Mouse (Mus musculus) MEL (cell line): ENCODE measurements at regions not wholly inside any gene's neighbourhood (a gene's known extent, or its start where the extent isn't known, plus 50 kb on each side); places are given as distances from the start of the nearest gene placed in this dataset.

Experiments used
- DNase-seq: peaks from one replicate; pipeline ENCODE4 v3.0.0; 2011; ENCODE audit warnings: low read depth, low spot score
- H3K27ac ChIP-seq: 2 replicates; pipeline ENCODE4 v1.5.1; 2012; ENCODE audit warnings: low read depth, mild to moderate bottlenecking, control low read depth, low read length, moderate library complexity; ENCODE audit not compliant: control insufficient read depth
- H3K27me3 ChIP-seq, 2 experiments: fragments of 150-350 bp in 1 of 2; sonication (generic) in 1 of 2; 2 replicates each; pipeline ENCODE4 v1.6.1; 2012; ENCODE audit warnings: low read length in 2 of 2, mild to moderate bottlenecking in 2 of 2, improper control_type of control experiment in 1 of 2, moderate library complexity in 1 of 2; ENCODE audit not compliant: insufficient read depth in 2 of 2, control insufficient read depth in 1 of 2
- H3K36me3 ChIP-seq, 2 experiments: 2 replicates each; pipeline ENCODE4 v1.6.1; 2012 to 2014; ENCODE audit warnings: low read length in 2 of 2, improper control_type of control experiment in 1 of 2, inconsistent platforms in 1 of 2, mild to moderate bottlenecking in 1 of 2; ENCODE audit not compliant: insufficient read depth in 2 of 2, control insufficient read depth in 1 of 2
- H3K4me1 ChIP-seq, 2 experiments: fragments of 150-350 bp in 1 of 2; sonication (generic) in 1 of 2; 2 replicates each; pipeline ENCODE4 v1.6.1; 2012; ENCODE audit warnings: low read length in 2 of 2, improper control_type of control experiment in 1 of 2, mild to moderate bottlenecking in 1 of 2; ENCODE audit not compliant: insufficient read depth in 2 of 2, control insufficient read depth in 1 of 2
- H3K4me3 ChIP-seq, 2 experiments: fragments of 150-350 bp in 1 of 2; sonication (generic) in 1 of 2; 2 replicates each; pipeline ENCODE4 v1.5.1; 2012; ENCODE audit warnings: low read depth in 2 of 2, low read length in 2 of 2, mild to moderate bottlenecking in 2 of 2, moderate library complexity in 2 of 2, control low read depth in 1 of 2, improper control_type of control experiment in 1 of 2; ENCODE audit not compliant: control insufficient read depth in 1 of 2, insufficient read depth in 1 of 2
- H3K79me2 ChIP-seq: 2 replicates; pipeline ENCODE4 v1.6.1; 2012; ENCODE audit warnings: mild to moderate bottlenecking, low read length, moderate library complexity; ENCODE audit not compliant: control insufficient read depth, poor library complexity, insufficient read depth
- H3K9ac ChIP-seq: 2 replicates; pipeline ENCODE4 v1.6.1; 2012; ENCODE audit warnings: low read depth, mild to moderate bottlenecking, control low read depth, low read length, moderate library complexity; ENCODE audit not compliant: control insufficient read depth, poor library complexity, severe bottlenecking
- H3K9me3 ChIP-seq: fragments of 150-350 bp; sonication (generic); replicated peaks from 2 replicates; pipeline ENCODE4 v1.6.1; 2012; ENCODE audit warnings: mild to moderate bottlenecking, low read length, improper control_type of control experiment, moderate library complexity; ENCODE audit not compliant: insufficient read depth
- BHLHE40 ChIP-seq: IDR thresholded peaks from 2 replicates; pipeline ENCODE4 v1.6.1; 2012; ENCODE audit warnings: low read depth, mild to moderate bottlenecking, inconsistent platforms, low read length, improper control_type of control experiment, borderline replicate concordance
- CTCF ChIP-seq, 3 experiments: IDR thresholded peaks in 2 of 3; conservative IDR thresholded peaks in 1 of 3; 2 replicates each; pipeline ENCODE4 v1.5.1; 2011 to 2012; ENCODE audit warnings: low read length in 3 of 3, low read depth in 2 of 3, mild to moderate bottlenecking in 2 of 3, improper control_type of control experiment in 1 of 3, inconsistent platforms in 1 of 3, mixed read lengths in 1 of 3, moderate library complexity in 1 of 3; ENCODE audit not compliant: control insufficient read depth in 1 of 3, insufficient read depth in 1 of 3, poor library complexity in 1 of 3, severe bottlenecking in 1 of 3
- E2F4 ChIP-seq: IDR thresholded peaks from 2 replicates; pipeline ENCODE4 v1.6.1; 2011; ENCODE audit warnings: low read depth, low read length, improper control_type of control experiment, borderline replicate concordance
- ELF1 ChIP-seq: IDR thresholded peaks from 2 replicates; pipeline ENCODE4 v1.6.1; 2014; ENCODE audit warnings: low read depth, mild to moderate bottlenecking, inconsistent platforms, low read length, improper control_type of control experiment, moderate library complexity
- ETS1 ChIP-seq: IDR thresholded peaks from 2 replicates; pipeline ENCODE4 v1.6.1; 2012; ENCODE audit warnings: low read depth, mild to moderate bottlenecking, inconsistent platforms, low read length, improper control_type of control experiment, moderate library complexity
- GABPA ChIP-seq: IDR thresholded peaks from 2 replicates; pipeline ENCODE4 v1.6.1; 2012; ENCODE audit warnings: low read depth, mild to moderate bottlenecking, inconsistent platforms, low read length, improper control_type of control experiment, moderate library complexity
- KAT2A ChIP-seq: conservative IDR thresholded peaks from 2 replicates; pipeline ENCODE4 v1.6.1; 2012; ENCODE audit warnings: low read depth, low read length, improper control_type of control experiment, inconsistent platforms
- MEF2A ChIP-seq: IDR thresholded peaks from 2 replicates; pipeline ENCODE4 v1.6.1; 2014; ENCODE audit warnings: low read depth, mild to moderate bottlenecking, inconsistent platforms, low read length, improper control_type of control experiment; ENCODE audit not compliant: poor library complexity, insufficient replicate concordance, severe bottlenecking; ENCODE audit errors: extremely low read depth
- NRF1 ChIP-seq: IDR thresholded peaks from 2 replicates; pipeline ENCODE4 v1.6.1; 2014; ENCODE audit warnings: low read depth, mild to moderate bottlenecking, inconsistent platforms, low read length, improper control_type of control experiment, moderate library complexity; ENCODE audit not compliant: poor library complexity, insufficient read depth, severe bottlenecking
- POLR2AphosphoS5 ChIP-seq: IDR thresholded peaks from 2 replicates; pipeline ENCODE4 v1.6.1; 2012; ENCODE audit warnings: low read depth, borderline replicate concordance, mild to moderate bottlenecking, inconsistent platforms, low read length, moderate library complexity, mixed read lengths
- SIN3A ChIP-seq: IDR thresholded peaks from 2 replicates; pipeline ENCODE4 v1.6.1; 2012; ENCODE audit warnings: low read length, improper control_type of control experiment, inconsistent platforms
- SMC3 ChIP-seq: IDR thresholded peaks from 2 replicates; pipeline ENCODE4 v1.6.1; 2011; ENCODE audit warnings: low read depth, low read length, improper control_type of control experiment
- TBP ChIP-seq: IDR thresholded peaks from 2 replicates; pipeline ENCODE4 v1.8.0; 2011; ENCODE audit warnings: low read depth, low read length, improper control_type of control experiment
- TCF12 ChIP-seq: IDR thresholded peaks from 2 replicates; pipeline ENCODE4 v1.6.1; 2014; ENCODE audit warnings: low read depth, mild to moderate bottlenecking, inconsistent platforms, low read length, improper control_type of control experiment, moderate library complexity
- UBTF ChIP-seq: IDR thresholded peaks from 2 replicates; pipeline ENCODE4 v1.6.1; 2012; ENCODE audit warnings: low read depth, mild to moderate bottlenecking, inconsistent platforms, low read length, improper control_type of control experiment, moderate library complexity, borderline replicate concordance; ENCODE audit not compliant: insufficient read depth
- USF1 ChIP-seq: IDR thresholded peaks from 2 replicates; pipeline ENCODE4 v1.6.1; 2014; ENCODE audit warnings: low read depth, mild to moderate bottlenecking, inconsistent platforms, low read length, improper control_type of control experiment, moderate library complexity
- USF2 ChIP-seq, 2 experiments: IDR thresholded peaks; 2 replicates each; pipeline ENCODE4 v1.6.1; 2011 to 2012; ENCODE audit warnings: improper control_type of control experiment in 2 of 2, low read length in 2 of 2, borderline replicate concordance in 1 of 2, inconsistent platforms in 1 of 2, low read depth in 1 of 2, mild to moderate bottlenecking in 1 of 2; ENCODE audit not compliant: insufficient read depth in 1 of 2
- ZMIZ1 ChIP-seq: IDR thresholded peaks from 2 replicates; pipeline ENCODE4 v1.6.1; 2012; ENCODE audit warnings: low read depth, mild to moderate bottlenecking, inconsistent platforms, low read length, improper control_type of control experiment, moderate library complexity

DNA sequence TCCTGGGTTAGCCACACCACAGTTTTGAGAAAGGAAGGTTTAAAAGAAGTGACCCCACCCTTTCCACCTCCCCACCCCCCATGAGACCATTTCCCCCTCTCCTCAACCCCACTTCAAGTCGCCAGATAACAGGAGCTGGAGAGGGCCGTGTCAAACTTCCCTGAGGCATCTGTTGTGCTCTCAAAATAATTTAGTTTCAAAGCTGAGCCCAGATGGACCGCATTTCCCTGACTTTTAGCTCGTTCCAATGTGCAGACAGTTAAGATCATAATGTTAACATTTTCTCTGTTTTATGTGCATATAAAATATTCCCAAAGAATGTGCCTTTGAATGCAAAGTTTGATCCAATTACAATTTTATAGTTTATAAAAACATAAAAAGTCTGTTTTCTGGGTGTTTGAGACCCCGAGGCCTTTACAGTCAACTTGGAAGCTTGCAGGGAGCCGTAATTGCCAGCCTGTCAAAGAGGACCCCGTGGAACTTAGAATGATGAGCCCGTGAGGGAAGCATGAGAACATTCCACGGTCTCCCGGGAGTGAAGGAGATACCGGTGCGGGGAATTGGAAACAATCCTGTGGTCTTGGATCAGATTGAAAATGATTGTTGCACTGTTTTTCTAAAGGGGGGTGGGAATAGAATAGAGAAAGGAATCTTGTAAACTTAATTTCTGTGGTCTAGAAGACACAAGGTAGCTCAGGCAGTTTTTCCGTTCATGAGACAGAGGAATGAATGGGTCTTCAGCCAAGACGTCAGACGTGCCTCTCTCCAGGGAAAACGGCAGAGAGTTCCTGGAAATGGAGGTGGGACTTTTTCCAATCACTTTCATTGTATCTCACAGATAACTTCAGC lies 903.3 kb downstream of the Mrps31 start:
- no peaks in the 10 kb centered on the region for H3K79me2 ChIP-seq
- H3K27me3 ChIP-seq, result no peaks in the 10 kb centered on the region; a peak in 1 of 4 replicates
- H3K4me3 ChIP-seq, result no peak overlapping the region
- no peaks in the 10 kb centered on the region for H3K9me3 ChIP-seq
- no peak for DNase-seq
- H3K4me1 ChIP-seq, result no peaks in the 10 kb centered on the region
- H3K27ac ChIP-seq, result no peak overlapping the region
- TF ChIP-seq ELF1 (no peak), TCF12 (no peak), UBTF (no peak), POLR2AphosphoS5 (no peak), CTCF (IDR thresholded peaks at IDR 0.05 in 2 of 3, conservative IDR thresholded peaks at IDR 0.05 in 1 of 3; ENCODE audit: control insufficient read depth in 1 of 3, insufficient read depth in 1 of 3, low read depth in 2 of 3, low read length in 3 of 3, poor library complexity in 1 of 3, severe bottlenecking in 1 of 3) (no peak), USF1 (no peak)
- H3K9ac ChIP-seq, result no peak overlapping the region
- no peaks in the 10 kb centered on the region for H3K36me3 ChIP-seq

DNA sequence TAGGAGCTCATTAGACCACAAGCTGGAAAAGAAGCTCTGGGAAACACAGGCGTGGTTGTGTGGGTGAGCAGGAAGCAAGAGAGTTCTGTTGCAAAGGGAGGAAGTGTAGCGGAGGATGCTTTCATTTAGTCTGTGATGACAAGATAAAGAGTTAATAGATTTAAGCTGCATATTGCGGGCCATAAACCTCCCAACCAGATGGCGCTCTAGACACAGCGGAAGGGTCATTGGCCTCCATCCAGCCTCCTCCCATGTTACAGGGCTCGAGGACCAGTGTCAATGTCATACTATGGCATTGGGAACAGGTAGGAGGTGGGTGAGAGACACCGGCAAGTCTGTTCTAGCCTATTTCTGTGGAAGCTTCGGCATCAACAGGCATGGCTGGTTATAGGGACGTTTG lies 908.4 kb downstream of the Mrps31 start:
- Histone ChIP-seq H3K79me2 (no peaks in the 10 kb centered on the region), H3K9me3 (no peaks in the 10 kb centered on the region), H3K9ac (no peak overlapping the region), H3K27ac (no peak overlapping the region), H3K4me3 (no peak overlapping the region), H3K36me3 (no peaks in the 10 kb centered on the region), H3K4me1 (no peaks in the 10 kb centered on the region), H3K27me3 (no peaks in the 10 kb centered on the region; a peak in 1 of 4 replicates)
- TF ChIP-seq E2F4 (no peak), TBP (no peak), KAT2A (no peak), NRF1 (no peak), MEF2A (no peak)
- no peak for DNase-seq

GRCm38 (mm10) chr8:23321166-23321565 lies 910.0 kb downstream of the Mrps31 start:
- TF ChIP-seq GABPA, result no peak
- no peak for TF ChIP-seq USF1
- TF ChIP-seq ETS1, result no peak
- TF ChIP-seq SIN3A, result no peak
- TF ChIP-seq ZMIZ1, result no peak
- no peak for TF ChIP-seq BHLHE40
- TF ChIP-seq USF2 (IDR thresholded peaks at IDR 0.05; ENCODE audit: borderline replicate concordance in 1 of 2, insufficient read depth in 1 of 2, low read depth in 1 of 2, low read length in 2 of 2), result no peak
- no peak for TF ChIP-seq SMC3
- TF ChIP-seq, all 39 proteins: peak for 0
- H3K9ac ChIP-seq, result no peak overlapping the region
- H3K27me3 ChIP-seq, result no peaks in the 10 kb centered on the region; a peak in 1 of 4 replicates
- DNase-seq, result no peak
- H3K27ac ChIP-seq, result no peak overlapping the region
- no peaks in the 10 kb centered on the region for H3K79me2 ChIP-seq
- H3K4me1 ChIP-seq, result no peaks in the 10 kb centered on the region
- no peaks in the 10 kb centered on the region for H3K9me3 ChIP-seq
- H3K4me3 ChIP-seq, result no peak overlapping the region
- no peaks in the 10 kb centered on the region for H3K36me3 ChIP-seq
